Mouse (Mus musculus) brain, embryonic 14.5 days (tissue): ENCODE data around the gene Gpr62. TPM values are rescaled to one million over a fixed set of nuclear protein-coding genes. Genes with fewer than 3 reads are reported as not detected.
A peak's percentile ranks its signal among the peaks of the same experiment; 100 is the strongest.

Experiments
- DNase-seq: peaks from one replicate; pipeline ENCODE4 v3.0.0-alpha.2; 2011; ENCODE audit warnings: low read depth
- CTCF ChIP-seq: fragments of 200-500 bp; IDR thresholded peaks from 2 replicates; pipeline ENCODE4 v1.5.1; 2012; ENCODE audit warnings: inconsistent platforms, mild to moderate bottlenecking, moderate library complexity, borderline replicate concordance; ENCODE audit not compliant: insufficient read depth, insufficient read length; ENCODE audit errors: extremely low read depth
- POLR2A ChIP-seq: fragments of 200-500 bp; IDR thresholded peaks from 2 replicates; pipeline ENCODE4 v1.6.1; 2012; ENCODE audit warnings: mild to moderate bottlenecking, inconsistent platforms, borderline replicate concordance; ENCODE audit not compliant: poor library complexity, insufficient read depth, insufficient read length, severe bottlenecking; ENCODE audit errors: extremely low read depth
- polyA plus RNA-seq: library from polyadenylated mRNA; depleted of rRNA; stranded (reverse); fragments of >200 nt; gene quantifications from 2 replicates; pipeline ENCODE4 v1.2.3, GENCODE M21; 2012; rRNA removed

The Gpr62 gene
- polyA plus RNA-seq, 1 experiment: 0.52 TPM

GRCm38 (mm10) chr9:106442680-106443079 lies 23.1 kb downstream of the Gpr62 start:
- no peak for DNase-seq
- no peak for TF ChIP-seq POLR2A
- peak; percentile 14; the same call in 1 of the 2 replicates for TF ChIP-seq CTCF

- TF ChIP-seq CTCF: no peak
- TF ChIP-seq POLR2A: no peak
These were observed 29.2 kb downstream of the Gpr62 start for GRCm38 (mm10) chr9:106436566-106436965.

GRCm38 (mm10) chr9:106433389-106433788 lies 32.3 kb downstream of the Gpr62 start:
- DNase-seq: no peak
- TF ChIP-seq CTCF (no peak), POLR2A (no peak)

More at GRCm38 (mm10) chr9:106436566-106436965, 29.2 kb downstream of the Gpr62 start:
- DNase-seq: no peak

GRCm38 (mm10) chr9:106430015-106430264 lies 35.8 kb downstream of the Gpr62 start:
- no peak for DNase-seq
- no peak for TF ChIP-seq POLR2A
- no peak for TF ChIP-seq CTCF

- no peak for TF ChIP-seq CTCF
- TF ChIP-seq POLR2A: peak; percentile 42; the same call in 1 of the 2 replicates
- peak; percentile 99 for DNase-seq
These were observed 36.3 kb downstream of the Gpr62 start, which contains the start of gene Rpl29 for GRCm38 (mm10) chr9:106429221-106430014. Gene Rpl29 (plus strand): TSS chr9:106429454.

GRCm38 (mm10) chr9:106428719-106429220 lies 37.0 kb downstream of the Gpr62 start:
- peak; percentile 34 for DNase-seq
- TF ChIP-seq CTCF: no peak
- no peak for TF ChIP-seq POLR2A

GRCm38 (mm10) chr9:106421865-106422160 lies 43.9 kb downstream of the Gpr62 start:
- TF ChIP-seq CTCF (peak; percentile 94), POLR2A (no peak)

GRCm38 (mm10) chr9:106421033-106421864 lies 44.5 kb downstream of the Gpr62 start:
- no peak for DNase-seq
- TF ChIP-seq POLR2A: no peak

More at GRCm38 (mm10) chr9:106421865-106422160, 43.9 kb downstream of the Gpr62 start:
- DNase-seq: peak; percentile 94

- peak; percentile 67 for DNase-seq
- no peak for TF ChIP-seq CTCF
- TF ChIP-seq POLR2A: no peak
These were observed 45.1 kb downstream of the Gpr62 start for GRCm38 (mm10) chr9:106420608-106421007.

- peak; percentile 95 for DNase-seq
These were observed 47.7 kb downstream of the Gpr62 start for GRCm38 (mm10) chr9:106417841-106418625.

GRCm38 (mm10) chr9:106416826-106417225 lies 48.9 kb downstream of the Gpr62 start:
- no peak for TF ChIP-seq POLR2A
- no peak for TF ChIP-seq CTCF
- DNase-seq: no peak

More at GRCm38 (mm10) chr9:106417841-106418625, 47.7 kb downstream of the Gpr62 start:
- no peak for TF ChIP-seq POLR2A
- peak; percentile 39; the same call in 1 of the 2 replicates for TF ChIP-seq CTCF

Other genes starting within 250 kb of the Gpr62 start
- 0.23 and 0.45 TPM in 2 replicates for gene Tlr9, start 243.3 kb downstream of the Gpr62 start, polyA plus RNA-seq
- gene Alas1, start 217.3 kb downstream of the Gpr62 start, polyA plus RNA-seq: 75.2 and 75.4 TPM in 2 replicates
- gene Poc1a, start 184.9 kb downstream of the Gpr62 start, polyA plus RNA-seq: 10.4 and 15.4 TPM in 2 replicates
- gene Dusp7, start 97.3 kb downstream of the Gpr62 start, polyA plus RNA-seq: 41.5 and 50.3 TPM in 2 replicates
- gene Rpl29, start 36.5 kb downstream of the Gpr62 start, polyA plus RNA-seq: 747 and 913 TPM in 2 replicates
- 14.9 and 15.7 TPM in 2 replicates for gene Acy1, start 27.6 kb downstream of the Gpr62 start, polyA plus RNA-seq
- gene Abhd14b, start 18.5 kb downstream of the Gpr62 start, polyA plus RNA-seq: 12.8 and 20.4 TPM in 2 replicates
- 59.1 and 68.9 TPM in 2 replicates for gene Abhd14a, start 18.3 kb downstream of the Gpr62 start, polyA plus RNA-seq
- 607 and 743 TPM in 2 replicates for gene Pcbp4, start 12.6 kb downstream of the Gpr62 start, polyA plus RNA-seq
- gene Rrp9, start 10.0 kb upstream of the Gpr62 start, polyA plus RNA-seq: 44.6 and 59.6 TPM in 2 replicates
- 0.61 and 1.4 TPM in 2 replicates for gene Parp3, start 11.0 kb upstream of the Gpr62 start, polyA plus RNA-seq
- not detected in 2 replicates for gene Iqcf1, start 34.0 kb upstream of the Gpr62 start, polyA plus RNA-seq
- gene Iqcf5, start 48.6 kb upstream of the Gpr62 start, polyA plus RNA-seq: not detected in 2 replicates
- gene Iqcf3, start 95.7 kb upstream of the Gpr62 start, polyA plus RNA-seq: not detected in 2 replicates
- not detected in 2 replicates for gene Iqcf4, start 105.1 kb upstream of the Gpr62 start, polyA plus RNA-seq
- gene Iqcf6, start 160.6 kb upstream of the Gpr62 start, polyA plus RNA-seq: not detected in 2 replicates
- 11.8 and 13.3 TPM in 2 replicates for gene Grm2, start 190.1 kb upstream of the Gpr62 start, polyA plus RNA-seq
- 50.2 and 53.1 TPM in 2 replicates for gene Tex264, start 220.0 kb upstream of the Gpr62 start, polyA plus RNA-seq